Mouse (Mus musculus) hindbrain, postnatal 0 days (tissue): Measurements from ENCODE around the gene Ssbp2. TPM values are rescaled to one million over a fixed set of nuclear protein-coding genes. Genes with fewer than 3 reads are reported as not detected.
A peak's percentile ranks its signal among the peaks of the same experiment; 100 is the strongest.

Source experiments
- ATAC-seq: fragments of 200-750 bp; cut with Nextera tagmentation; 2 replicates; pipeline ENCODE4 v1.8.0; 2017; ENCODE audit warnings: mild to moderate bottlenecking, moderate TSS enrichment, moderate library complexity
- DNase-seq: peaks from one replicate; pipeline ENCODE4 v3.0.0-alpha.2; 2015; ENCODE audit warnings: low spot score
- H3K27ac ChIP-seq: fragments of 300-500 bp; sonication (generic); 2 replicates; pipeline ENCODE4 v1.5.1; 2014; ENCODE audit warnings: mild to moderate bottlenecking
- H3K27me3 ChIP-seq: fragments of 300-500 bp; sonication (generic); 2 replicates; pipeline ENCODE4 v1.6.1; 2014; ENCODE audit warnings: low read length, mixed read lengths; ENCODE audit not compliant: insufficient read depth
- H3K36me3 ChIP-seq: fragments of 300-500 bp; sonication (generic); 2 replicates; pipeline ENCODE4 v1.6.1; 2014; ENCODE audit warnings: low read length, mixed read lengths; ENCODE audit not compliant: insufficient read depth
- H3K4me1 ChIP-seq: fragments of 300-500 bp; sonication (generic); 2 replicates; pipeline ENCODE4 v1.6.1; 2014; ENCODE audit warnings: antibody characterized with exemption, low read length, mixed read lengths; ENCODE audit not compliant: insufficient read depth
- H3K4me2 ChIP-seq: fragments of 300-500 bp; sonication (generic); 2 replicates; pipeline ENCODE4 v1.6.1; 2014; ENCODE audit warnings: low read depth, mild to moderate bottlenecking, low read length, moderate library complexity, mixed read lengths
- H3K4me3 ChIP-seq: fragments of 300-500 bp; sonication (generic); 2 replicates; pipeline ENCODE4 v1.5.1; 2014; ENCODE audit warnings: low read length
- H3K9ac ChIP-seq: fragments of 300-500 bp; sonication (generic); replicated peaks from 2 replicates; pipeline ENCODE4 v1.6.1; 2014; ENCODE audit warnings: mild to moderate bottlenecking, low read length, moderate library complexity, mixed read lengths
- H3K9me3 ChIP-seq: fragments of 300-500 bp; sonication (generic); 2 replicates; pipeline ENCODE4 v1.6.1; 2016; ENCODE audit warnings: low read length, mixed read lengths
- CTCF ChIP-seq: IDR thresholded peaks from 2 replicates; pipeline ENCODE4 v1.5.1; 2016; ENCODE audit warnings: antibody characterized with exemption, control low read depth, low read depth
- WGBS: fragments of 180-500 bp; shearing (Covaris S2); extraction: QIAGEN DNeasy Blood & Tissue Kit; methylation state at CpG from one replicate; pipeline ENCODE4 v1.1.7; 2014; 5-methylcytosine and 5-hydroxymethylcytosine counted together
- polyA plus RNA-seq: library from polyadenylated mRNA; unstranded; fragments of >200 nt; fragmentation: Nextera tagmentation; extraction: Ambion mirVana; gene quantifications from 2 replicates; pipeline ENCODE4 v1.2.1, GENCODE M21; 2015
- total RNA-seq: library from RNA; depleted of rRNA; stranded (reverse); fragments of >200 nt; gene quantifications from 2 replicates; pipeline ENCODE4 v1.2.3, GENCODE M21; 2014

Ssbp2 gene
- total and polyA plus RNA-seq, 2 experiments from 2014 or later: 105 to 140 TPM

DNA sequence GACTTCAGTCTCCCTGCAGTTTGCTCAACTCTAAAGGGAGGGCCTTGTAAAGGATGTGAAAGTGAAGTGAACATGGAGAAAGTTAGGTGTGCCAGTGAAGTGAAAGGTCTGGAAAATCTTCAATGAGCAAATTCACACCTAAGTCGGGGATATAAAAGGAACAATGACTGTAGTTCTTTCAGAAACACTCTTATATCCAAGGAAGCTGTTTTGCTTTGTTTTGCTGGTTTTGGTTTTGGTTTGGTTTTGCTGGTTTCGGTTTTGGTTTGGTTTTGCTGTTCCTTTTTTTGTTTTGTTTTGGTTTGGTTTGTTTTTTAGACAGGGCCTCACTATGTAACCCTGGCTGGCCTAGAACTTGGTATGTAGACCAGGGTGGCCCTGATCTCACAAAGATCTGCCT lies 175.9 kb downstream of the Ssbp2 start:
- DNase-seq: no peak
- no peak overlapping the region for H3K4me2 ChIP-seq
- H3K27ac ChIP-seq: no peak overlapping the region
- no peak for ATAC-seq
- no peaks in the 10 kb centered on the region for H3K27me3 ChIP-seq
- H3K36me3 ChIP-seq: no peaks in the 10 kb centered on the region
- 87% methylated on average over 2 of the region's 2 CpGs for WGBS
- no peaks in the 10 kb centered on the region for H3K9me3 ChIP-seq
- no peak for TF ChIP-seq CTCF
- no peak overlapping the region for H3K4me3 ChIP-seq
- H3K4me1 ChIP-seq: no peaks in the 10 kb centered on the region
- H3K9ac ChIP-seq: no peak overlapping the region

DNA sequence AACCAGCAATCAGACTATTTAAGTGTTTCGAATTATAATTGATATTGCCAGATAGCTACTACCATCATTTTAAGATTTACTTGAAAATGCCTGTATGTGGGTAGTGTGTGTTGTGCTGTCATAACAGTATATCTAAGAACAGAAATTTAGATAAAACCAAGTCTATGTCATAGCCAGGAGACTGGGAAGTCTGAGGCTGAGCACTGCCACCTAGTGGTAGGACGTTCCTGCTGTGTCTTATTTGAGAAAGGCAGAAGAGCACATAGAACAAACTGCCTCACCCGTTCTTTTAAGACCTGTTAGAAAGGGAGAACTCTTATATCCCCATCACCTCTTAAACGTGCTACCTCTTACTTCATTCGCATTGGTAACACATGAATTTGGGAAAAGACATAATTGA lies 176.7 kb downstream of the Ssbp2 start:
- DNase-seq (peak; percentile 94), ATAC-seq (peak; percentile 84)
- H3K9me3 ChIP-seq: no peaks in the 10 kb centered on the region
- H3K36me3 ChIP-seq: no peaks in the 10 kb centered on the region
- H3K4me3 ChIP-seq: no peak overlapping the region
- no peak overlapping the region for H3K27ac ChIP-seq
- WGBS: 18% methylated on average over 5 of the region's 5 CpGs
- no peak overlapping the region for H3K9ac ChIP-seq
- TF ChIP-seq CTCF: peak; percentile 94
- H3K27me3 ChIP-seq: no peaks in the 10 kb centered on the region
- no peak overlapping the region for H3K4me2 ChIP-seq
- no peaks in the 10 kb centered on the region for H3K4me1 ChIP-seq

DNA sequence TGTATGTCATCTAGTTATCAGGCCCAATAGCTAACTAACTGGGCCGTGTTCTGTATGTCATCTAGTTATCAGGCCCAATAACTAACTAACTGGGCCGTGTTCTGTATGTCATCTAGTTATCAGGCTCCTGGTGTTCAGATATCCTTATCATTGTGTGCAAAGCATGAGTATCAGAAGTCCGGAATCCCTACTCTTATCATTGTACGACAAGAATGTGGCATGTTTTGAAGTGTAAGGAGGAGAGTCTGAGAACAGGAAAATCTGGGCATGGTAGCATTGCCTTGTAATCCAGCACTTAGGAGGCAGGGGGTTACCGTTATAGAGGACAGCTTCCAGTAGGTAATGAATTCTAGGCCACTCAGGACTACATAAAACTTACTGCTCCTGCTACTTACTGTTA lies 178.8 kb downstream of the Ssbp2 start:
- Histone ChIP-seq H3K27me3 (no peaks in the 10 kb centered on the region), H3K4me1 (no peaks in the 10 kb centered on the region), H3K36me3 (no peaks in the 10 kb centered on the region), H3K9ac (no peak overlapping the region), H3K4me3 (no peak overlapping the region), H3K9me3 (no peaks in the 10 kb centered on the region), H3K4me2 (no peak overlapping the region), H3K27ac (no peak overlapping the region)
- ATAC-seq: no peak
- WGBS: 82% methylated on average over 5 of the region's 5 CpGs
- TF ChIP-seq CTCF: no peak
- DNase-seq: no peak

DNA sequence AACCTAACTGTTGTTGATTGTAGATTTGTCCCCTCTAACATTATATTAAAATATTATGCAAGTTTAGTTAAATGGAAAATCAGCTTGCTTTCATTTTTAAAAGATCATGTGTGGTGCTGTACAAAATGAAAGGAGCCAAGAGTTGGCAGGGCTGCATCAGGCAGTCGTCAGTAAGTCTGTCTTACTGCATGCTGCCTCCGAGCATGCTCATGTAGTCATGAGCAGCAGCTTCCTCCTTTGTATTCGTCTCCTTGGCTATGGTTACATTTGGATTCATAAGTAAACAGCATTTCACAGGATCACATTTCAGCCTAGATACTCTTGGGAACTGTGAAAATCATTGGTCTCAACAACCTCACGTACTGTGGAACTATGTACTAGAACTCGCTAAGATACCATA lies 180.1 kb downstream of the Ssbp2 start:
- Histone ChIP-seq H3K36me3 (no peaks in the 10 kb centered on the region), H3K9me3 (no peaks in the 10 kb centered on the region), H3K4me3 (no peak overlapping the region), H3K9ac (no peak overlapping the region), H3K27ac (no peak overlapping the region), H3K4me2 (no peak overlapping the region), H3K4me1 (no peaks in the 10 kb centered on the region), H3K27me3 (no peaks in the 10 kb centered on the region)
- DNase-seq (no peak), ATAC-seq (no peak)
- WGBS: 69% methylated on average over 5 of the region's 5 CpGs
- TF ChIP-seq CTCF: no peak

DNA sequence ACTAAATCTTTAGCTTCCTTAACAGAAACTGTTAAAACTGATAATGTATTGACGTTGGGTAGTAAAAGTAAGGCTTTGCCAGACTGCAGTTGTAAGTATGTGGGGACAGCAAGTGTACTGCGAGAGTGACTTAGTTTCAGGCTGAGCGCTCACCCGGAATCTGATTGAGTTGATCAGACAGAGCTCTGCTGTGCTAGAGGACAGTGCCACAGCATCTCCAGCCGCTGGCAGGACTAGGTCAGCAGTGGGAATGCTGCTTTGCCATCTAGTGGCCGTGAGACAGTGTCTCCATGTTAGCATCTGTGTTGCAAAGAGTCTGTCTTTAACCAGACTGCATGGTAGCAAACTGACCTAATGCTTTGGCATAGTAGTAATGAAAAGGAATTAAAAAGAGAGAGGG lies 188.2 kb downstream of the Ssbp2 start:
- Histone ChIP-seq H3K27me3 (no peaks in the 10 kb centered on the region), H3K27ac (no peak overlapping the region), H3K9me3 (no peaks in the 10 kb centered on the region), H3K4me3 (no peak overlapping the region), H3K9ac (no peak overlapping the region), H3K36me3 (no peaks in the 10 kb centered on the region), H3K4me2 (no peak overlapping the region), H3K4me1 (no peaks in the 10 kb centered on the region)
- 20% methylated on average over 6 of the region's 6 CpGs for WGBS
- TF ChIP-seq CTCF: peak; percentile 86
- DNase-seq: peak; percentile 88
- peak; percentile 97 for ATAC-seq

DNA sequence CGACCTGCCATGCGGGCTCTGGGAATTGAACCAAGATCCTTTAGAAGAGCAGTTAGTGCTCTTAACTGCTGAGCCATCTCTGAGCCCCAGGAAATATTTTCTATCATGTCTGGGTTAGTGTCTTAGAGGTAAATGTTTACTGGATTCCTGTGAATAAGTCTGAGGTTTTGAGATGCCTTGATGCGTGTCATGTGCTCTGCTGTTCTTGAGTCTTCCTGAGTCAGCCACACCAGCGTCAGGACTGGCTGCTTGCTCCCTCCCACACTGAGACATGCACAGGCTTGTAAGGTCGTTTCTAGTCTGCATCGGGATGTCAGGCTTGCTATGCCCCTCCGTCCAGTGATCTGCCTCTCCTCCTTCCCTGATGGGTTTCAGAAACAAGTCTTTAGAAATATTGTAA lies 189.8 kb downstream of the Ssbp2 start:
- Histone ChIP-seq H3K9ac (no peak overlapping the region), H3K36me3 (no peaks in the 10 kb centered on the region), H3K4me2 (no peak overlapping the region), H3K9me3 (no peaks in the 10 kb centered on the region), H3K4me1 (no peaks in the 10 kb centered on the region), H3K27me3 (no peaks in the 10 kb centered on the region), H3K27ac (no peak overlapping the region), H3K4me3 (no peak overlapping the region)
- TF ChIP-seq CTCF: no peak
- DNase-seq: no peak
- 67% methylated on average over 7 of the region's 7 CpGs for WGBS
- ATAC-seq: no peak

DNA sequence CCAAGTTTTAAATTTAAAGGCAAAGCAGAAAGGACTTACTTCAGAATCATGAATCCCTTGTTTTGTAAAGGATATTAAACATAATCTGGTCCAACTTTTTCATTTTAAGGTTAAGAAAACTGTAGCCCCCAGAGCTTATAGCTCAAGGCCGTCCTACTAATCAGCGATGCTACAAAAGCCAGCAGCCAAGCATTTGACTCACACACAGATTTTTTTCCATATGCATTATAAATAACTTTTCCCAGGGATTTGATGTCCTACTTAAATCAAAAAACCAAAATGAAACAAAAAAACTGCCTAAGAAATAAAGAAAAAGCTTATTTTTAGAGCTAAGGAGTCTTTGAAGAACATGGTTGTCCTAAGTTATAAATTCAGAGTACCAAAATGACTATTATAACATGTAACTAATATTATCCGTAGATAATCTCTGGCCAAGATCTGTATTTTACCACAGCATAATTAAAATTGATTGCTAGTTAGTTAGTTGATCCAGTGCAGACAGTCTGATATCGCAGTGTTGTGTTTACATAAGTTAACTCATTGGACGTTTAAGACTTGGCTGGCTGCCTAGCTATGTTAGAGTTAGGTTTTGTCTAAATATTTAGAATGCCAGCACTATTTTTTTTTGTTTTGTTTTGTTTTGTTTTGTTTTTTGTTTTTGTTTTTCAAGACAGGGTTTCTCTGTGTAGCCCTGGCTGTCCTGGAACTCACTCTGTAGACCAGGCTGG lies 201.1 kb downstream of the Ssbp2 start:
- no peak for DNase-seq
- Histone ChIP-seq H3K4me2 (no peak overlapping the region), H3K27me3 (no peaks in the 10 kb centered on the region), H3K4me3 (no peak overlapping the region), H3K36me3 (no peaks in the 10 kb centered on the region), H3K9me3 (no peaks in the 10 kb centered on the region), H3K4me1 (no peaks in the 10 kb centered on the region), H3K27ac (no peak overlapping the region), H3K9ac (no peak overlapping the region)
- ATAC-seq: no peak
- no peak for TF ChIP-seq CTCF
- WGBS: 78% methylated on average over 5 of the region's 5 CpGs
